Mouse (Mus musculus) forebrain, embryonic 11.5 days (tissue): ENCODE data around the gene 9530003J23Rik. TPM values are rescaled to one million over a fixed set of nuclear protein-coding genes. Genes with fewer than 3 reads are reported as not detected.

Experiments used
- ATAC-seq: fragments of 200-750 bp; cut with Nextera tagmentation; replicated peaks from 2 replicates; pipeline ENCODE4 v1.8.0; 2017; ENCODE audit warnings: moderate TSS enrichment; ENCODE audit not compliant: low FRiP score
- DNase-seq: peaks from one replicate; pipeline ENCODE4 v3.0.0-alpha.2; 2017; ENCODE audit warnings: low spot score
- H3K27ac ChIP-seq: fragments of 300-500 bp; sonication (generic); 2 replicates; pipeline ENCODE4 v1.5.1; 2014; ENCODE audit warnings: low read depth, low read length
- H3K27me3 ChIP-seq: fragments of 300-500 bp; sonication (generic); 2 replicates; pipeline ENCODE4 v1.6.1; 2014; ENCODE audit warnings: mild to moderate bottlenecking, low read length, mixed read lengths; ENCODE audit not compliant: control insufficient read depth, insufficient read depth
- H3K36me3 ChIP-seq: fragments of 300-500 bp; sonication (generic); 2 replicates; pipeline ENCODE4 v1.6.1; 2014; ENCODE audit warnings: mild to moderate bottlenecking, low read length, moderate library complexity, mixed read lengths; ENCODE audit not compliant: control insufficient read depth, insufficient read depth
- H3K4me1 ChIP-seq: fragments of 300-500 bp; sonication (generic); replicated peaks from 2 replicates; pipeline ENCODE4 v1.6.1; 2014; ENCODE audit warnings: low read length, mixed read lengths; ENCODE audit not compliant: control insufficient read depth, insufficient read depth
- H3K4me2 ChIP-seq: fragments of 300-500 bp; sonication (generic); 2 replicates; pipeline ENCODE4 v1.6.1; 2014; ENCODE audit warnings: low read depth, mild to moderate bottlenecking, low read length, moderate library complexity, mixed read lengths; ENCODE audit not compliant: severe bottlenecking
- H3K4me3 ChIP-seq: fragments of 300-500 bp; sonication (generic); 2 replicates; pipeline ENCODE4 v1.5.1; 2014; ENCODE audit warnings: low read depth, low read length
- H3K9ac ChIP-seq: fragments of 300-500 bp; sonication (generic); 2 replicates; pipeline ENCODE4 v1.6.1; 2014; ENCODE audit warnings: low read length
- H3K9me3 ChIP-seq: fragments of 300-500 bp; sonication (generic); 2 replicates; pipeline ENCODE4 v1.6.1; 2016; ENCODE audit warnings: low read length, mixed read lengths; ENCODE audit not compliant: control insufficient read depth
- WGBS: fragments of 180-500 bp; shearing (Covaris S2); extraction: QIAGEN DNeasy Blood & Tissue Kit; methylation state at CpG from one replicate; pipeline ENCODE4 v1.1.7; 2014; 5-methylcytosine and 5-hydroxymethylcytosine counted together
- polyA plus RNA-seq: library from polyadenylated mRNA; unstranded; fragments of >200 nt; fragmentation: Nextera tagmentation; extraction: Ambion mirVana; gene quantifications from 2 replicates; pipeline ENCODE4 v1.2.1, GENCODE M21; 2014

9530003J23Rik gene
- polyA plus RNA-seq, 1 experiment from 2014 or later: not detected

DNA sequence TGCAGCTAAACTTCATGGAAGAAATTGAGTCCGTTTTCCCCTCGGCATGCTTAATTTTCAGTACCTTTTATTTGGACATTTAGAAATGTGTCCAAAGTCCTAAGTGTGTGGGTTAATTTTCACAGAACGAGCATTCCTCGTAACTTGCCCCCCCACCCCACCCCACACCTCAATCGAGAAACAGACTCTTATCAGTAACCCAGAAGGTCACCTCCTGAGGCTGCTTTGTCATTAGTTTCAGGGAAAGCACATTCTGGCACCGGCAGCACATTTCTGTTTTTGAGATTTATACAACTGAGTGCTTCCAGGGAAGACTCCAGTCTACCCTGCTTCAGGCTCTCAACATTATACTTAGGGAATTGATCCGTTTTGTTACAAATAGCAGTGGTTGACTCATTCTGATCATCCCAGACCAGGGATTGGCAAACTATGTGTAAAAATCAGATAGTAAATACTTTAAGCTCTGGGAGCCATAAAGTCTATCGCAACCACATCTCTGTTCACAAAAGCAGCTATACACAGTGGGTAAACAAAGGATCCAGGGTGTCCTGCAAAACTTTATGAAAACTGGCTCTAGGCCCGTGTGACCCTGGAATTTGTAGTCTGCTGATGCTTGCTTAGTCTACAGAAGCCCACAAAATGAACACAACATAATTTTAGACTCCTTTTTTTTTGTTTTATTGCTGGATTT lies 53.0 kb downstream of the 9530003J23Rik start:
- Histone ChIP-seq H3K27ac (no peak overlapping the region), H3K27me3 (no peaks in the 10 kb centered on the region), H3K4me1 (no peaks in the 10 kb centered on the region), H3K9me3 (no peaks in the 10 kb centered on the region), H3K9ac (no peak overlapping the region), H3K36me3 (no peaks in the 10 kb centered on the region), H3K4me3 (no peak overlapping the region), H3K4me2 (no peak overlapping the region)
- DNase-seq (no peak), ATAC-seq (no peak)
- WGBS: 75% methylated on average over 9 of the region's 9 CpGs

Other genes starting within 250 kb of the 9530003J23Rik start
- not detected in 2 replicates for gene Lrrc10, start 193.4 kb downstream of the 9530003J23Rik start, polyA plus RNA-seq
- 294 and 318 TPM in 2 replicates for gene Cct2, start 174.9 kb downstream of the 9530003J23Rik start, polyA plus RNA-seq
- gene Frs2, start 90.2 kb downstream of the 9530003J23Rik start, polyA plus RNA-seq: 29.4 and 31.9 TPM in 2 replicates
- gene Yeats4, start 14.2 kb downstream of the 9530003J23Rik start, polyA plus RNA-seq: 153 and 165 TPM in 2 replicates
- gene Lyz2, start 43.6 kb upstream of the 9530003J23Rik start, polyA plus RNA-seq: 10.8 and 11.1 TPM in 2 replicates
- gene Lyz1, start 54.2 kb upstream of the 9530003J23Rik start, polyA plus RNA-seq: not detected in 2 replicates
- 275 and 282 TPM in 2 replicates for gene Cpsf6, start 141.3 kb upstream of the 9530003J23Rik start, polyA plus RNA-seq